Mouse (Mus musculus) skeletal muscle tissue, postnatal 0 days (tissue): ENCODE measurements around the gene Tpp1. TPM values are rescaled to one million over a fixed set of nuclear protein-coding genes. Genes with fewer than 3 reads are reported as not detected.

Experiments
- polyA plus RNA-seq: library from polyadenylated mRNA; unstranded; fragments of >200 nt; fragmentation: Nextera tagmentation; extraction: Ambion mirVana; gene quantifications from 2 replicates; pipeline ENCODE4 v1.2.1, GENCODE M21; 2015

The Tpp1 gene
- 45.6 and 54.1 TPM in 2 replicates for polyA plus RNA-seq

DNA sequence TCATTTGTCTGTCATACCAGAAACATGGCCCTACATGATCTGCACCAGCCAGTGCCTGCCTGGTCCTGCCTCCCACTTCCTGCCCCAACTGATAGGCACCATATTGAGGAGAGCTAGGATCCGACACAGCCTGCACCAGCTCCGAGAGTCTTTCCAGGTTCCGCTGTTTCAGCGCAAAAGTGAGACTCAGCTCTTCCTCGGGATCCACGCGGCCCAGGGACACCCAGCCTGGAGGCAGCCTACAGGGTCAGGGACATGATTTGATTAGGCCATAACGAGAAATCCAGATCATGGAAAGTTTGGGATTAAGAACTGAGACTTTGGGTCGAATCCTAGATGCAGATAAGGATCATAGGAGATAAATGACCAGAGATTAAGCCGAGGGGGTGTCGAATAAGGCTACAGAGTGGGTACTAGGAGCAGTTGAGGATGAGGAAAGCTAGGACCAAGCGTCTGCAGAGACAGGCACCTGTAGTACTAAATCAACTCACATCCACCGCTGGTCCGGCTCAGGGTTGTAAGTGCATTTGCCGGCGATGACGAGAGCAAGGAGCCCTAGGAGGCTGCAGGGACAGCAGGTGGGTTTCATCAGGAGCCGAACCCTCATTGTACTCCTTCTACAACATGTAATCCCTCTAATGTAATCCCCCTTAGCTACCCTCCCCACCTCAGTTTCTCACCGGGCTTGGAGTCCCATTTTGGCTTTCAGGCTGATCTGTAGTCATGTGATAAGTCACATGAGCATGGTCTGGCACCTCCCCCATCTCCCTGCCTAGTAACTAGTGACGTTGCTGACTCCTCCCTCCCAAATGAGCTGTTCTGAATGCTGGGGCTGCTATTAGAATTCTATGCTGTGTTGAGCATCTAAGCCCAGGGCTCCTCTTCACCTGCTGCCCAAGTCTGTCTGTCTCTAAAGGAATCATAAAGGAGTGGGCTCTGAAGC is at the start of gene Tpp1:
Tpp1 (minus strand) TSS at position 745 of the 943 bp plus-strand sequence.

GRCm38 (mm10) chr7:105787285-105788140 is 35.5 kb upstream of the Tpp1 start, which contains the start of gene Dchs1:
Gene Dchs1, minus strand, starts transcription at chr7:105787654.

DNA sequence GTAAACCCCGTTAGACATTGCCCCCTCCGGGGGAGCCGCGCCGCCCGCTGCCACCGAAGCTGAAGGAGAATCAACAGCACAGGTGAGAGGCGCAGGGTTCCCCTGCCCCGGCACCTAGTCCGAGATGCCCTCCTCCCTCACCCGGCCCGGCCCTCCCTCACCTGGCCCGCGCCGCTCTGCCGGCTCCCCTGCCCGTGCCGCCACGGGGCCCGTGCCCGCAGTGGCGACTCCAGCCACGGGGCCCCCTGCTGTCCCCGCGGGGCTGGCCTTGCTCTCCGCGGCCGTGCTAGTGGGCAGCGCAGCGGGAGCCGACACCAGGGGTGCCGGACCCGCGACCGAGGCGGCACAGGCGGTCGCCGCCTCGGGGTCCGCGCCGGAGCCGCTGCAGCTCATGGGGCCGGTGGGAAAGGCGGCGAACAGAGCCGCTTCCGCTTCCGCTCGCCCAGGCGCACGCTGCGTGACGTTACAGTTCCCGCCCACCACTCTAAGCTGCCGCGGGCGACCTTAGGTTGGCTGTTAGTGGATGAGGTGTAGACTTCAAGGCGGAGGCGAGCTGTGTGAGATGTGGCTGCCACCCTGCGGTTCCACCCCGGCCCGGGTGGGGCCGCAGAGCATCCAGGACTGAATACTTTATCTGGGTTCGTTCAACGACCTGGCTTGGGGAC is 8.0 kb downstream of the Tpp1 start, which contains the start of gene Taf10:
Taf10 (minus strand) TSS at position 436 of the 665 bp plus-strand sequence.

DNA sequence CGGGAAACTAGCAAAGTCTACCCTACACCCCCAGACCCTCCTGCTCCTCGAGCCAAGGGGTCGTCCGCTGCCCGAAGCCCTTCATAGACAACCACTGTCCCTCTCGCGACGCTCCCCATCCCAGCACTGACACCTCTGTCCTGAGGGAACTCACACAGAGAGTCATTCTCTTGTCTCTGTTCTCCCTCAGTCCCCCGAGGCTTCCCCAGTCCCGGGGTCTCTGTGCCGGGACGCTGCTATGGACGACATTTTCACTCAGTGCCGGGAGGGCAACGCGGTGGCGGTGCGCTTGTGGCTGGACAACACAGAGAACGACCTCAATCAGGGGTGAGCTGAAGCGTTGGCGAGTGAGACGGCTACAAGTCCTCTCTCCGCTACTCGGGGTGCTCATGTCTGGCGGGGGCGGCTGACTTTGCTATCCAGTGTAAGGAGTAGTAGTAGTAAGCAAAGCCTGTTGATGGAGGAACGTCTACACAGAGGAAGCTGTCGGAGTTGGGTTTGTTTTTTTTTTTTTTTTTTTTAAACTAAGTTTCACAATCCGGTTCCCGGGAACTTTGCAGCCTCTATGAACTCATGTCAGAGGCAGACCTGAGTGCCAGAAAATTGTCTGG is 15.0 kb downstream of the Tpp1 start, which contains the start of gene Rrp8:
Rrp8 (minus strand) TSS at position 475 of the 611 bp plus-strand sequence.

DNA sequence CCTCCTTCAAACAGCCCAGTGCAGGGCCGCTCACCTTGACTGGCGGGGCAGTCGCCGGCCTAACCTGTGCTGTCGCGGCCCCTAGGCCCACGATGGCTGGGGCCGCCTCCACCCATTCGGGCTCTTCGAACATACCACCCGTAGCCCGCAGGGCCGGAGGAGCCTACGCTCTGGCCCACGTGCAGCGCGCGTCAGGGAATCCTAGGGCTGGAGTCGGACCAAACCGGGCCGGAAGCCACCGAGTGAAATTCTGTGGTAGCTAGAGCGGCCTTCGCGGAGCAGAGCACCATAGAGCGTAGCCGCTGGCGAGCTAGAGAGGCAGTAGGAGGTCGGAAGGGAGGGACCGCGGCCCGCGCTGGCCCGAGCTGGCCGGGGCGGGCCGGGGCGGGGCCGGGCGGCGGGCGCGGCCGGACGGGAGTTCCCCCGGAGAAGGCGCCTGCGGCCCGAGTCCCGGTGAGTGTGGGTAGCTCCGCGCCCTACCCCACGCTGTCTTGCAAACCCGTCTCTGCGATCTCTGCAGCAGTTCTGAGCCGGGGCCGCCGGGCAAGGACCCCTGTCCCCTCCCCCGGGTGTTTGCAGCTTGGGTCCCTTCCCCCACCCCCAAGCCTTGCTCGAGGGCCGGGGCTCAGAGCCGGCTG is 15.7 kb downstream of the Tpp1 start, which contains the start of gene Ilk:
Ilk (plus strand) TSS at position 329 of the 638 bp plus-strand sequence.

Other genes with a start within 250 kb of the Tpp1 start
- gene Smpd1, start 197.9 kb downstream of the Tpp1 start, polyA plus RNA-seq = 41.9 and 44.7 TPM in 2 replicates
- 15.7 and 18.3 TPM in 2 replicates for gene Apbb1, start 170.6 kb downstream of the Tpp1 start, polyA plus RNA-seq
- 0.54 and 0.94 TPM in 2 replicates for gene Hpx, start 152.1 kb downstream of the Tpp1 start, polyA plus RNA-seq
- gene Trim3, start 118.7 kb downstream of the Tpp1 start, polyA plus RNA-seq = 15.6 and 17.9 TPM in 2 replicates
- gene Timm10b, start 112.2 kb downstream of the Tpp1 start, polyA plus RNA-seq = 179 and 197 TPM in 2 replicates
- 32.8 and 41.9 TPM in 2 replicates for gene Arfip2, start 111.8 kb downstream of the Tpp1 start, polyA plus RNA-seq
- gene Gm45799, start 111.7 kb downstream of the Tpp1 start, polyA plus RNA-seq = 37.9 and 39.9 TPM in 2 replicates
- 0.46 and 0.71 TPM in 2 replicates for gene Dnhd1, start 101.4 kb downstream of the Tpp1 start, polyA plus RNA-seq
- gene Ilk, start 15.6 kb downstream of the Tpp1 start, polyA plus RNA-seq = 343 and 379 TPM in 2 replicates
- gene Rrp8, start 14.8 kb downstream of the Tpp1 start, polyA plus RNA-seq = 16.4 and 21.1 TPM in 2 replicates
- gene Taf10, start 7.9 kb downstream of the Tpp1 start, polyA plus RNA-seq = 75.4 and 75.7 TPM in 2 replicates
- gene Dchs1, start 35.4 kb upstream of the Tpp1 start, polyA plus RNA-seq = 3.5 TPM in 2 replicates
- 334 and 340 TPM in 2 replicates for gene Mrpl17, start 58.9 kb upstream of the Tpp1 start, polyA plus RNA-seq
- gene Gm4070, start 201.7 kb upstream of the Tpp1 start, polyA plus RNA-seq = 1.3 TPM in 1 of 2 replicates, not detected in the other